Mouse (Mus musculus) C2C12 (cell line): ENCODE measurements around the gene Ecsit.

Source experiments
- CEBPB ChIP-seq: IDR thresholded peaks from one replicate; pipeline ENCODE4 v1.6.1; 2011; ENCODE audit warnings: low read depth, mild to moderate bottlenecking, control low read depth, moderate library complexity
- CTCF ChIP-seq: IDR thresholded peaks from one replicate; pipeline ENCODE4 v1.5.1; 2011; ENCODE audit not compliant: control insufficient read depth, insufficient read depth, insufficient read length
- MAX ChIP-seq: IDR thresholded peaks from one replicate; pipeline ENCODE4 v1.6.1; 2011; ENCODE audit warnings: mild to moderate bottlenecking, control low read depth
- MYOD1 ChIP-seq: IDR thresholded peaks from one replicate; pipeline ENCODE4 v1.6.1; 2011; ENCODE audit warnings: low read depth; ENCODE audit not compliant: control insufficient read depth, insufficient read length
- MYOG ChIP-seq: IDR thresholded peaks from one replicate; pipeline ENCODE4 v1.6.1; 2011; ENCODE audit not compliant: control insufficient read depth, insufficient read length; ENCODE audit errors: extremely low read depth
- USF1 ChIP-seq: IDR thresholded peaks from one replicate; pipeline ENCODE4 v1.6.1; 2011; ENCODE audit warnings: low read depth, mild to moderate bottlenecking, control low read depth, moderate library complexity

- TF ChIP-seq CTCF (no peak), CEBPB (no peak), USF1 (no peak), MAX (no peak), MYOG (no peak), MYOD1 (no peak)
Observed at GRCm38 (mm10) chr9:22121545-22121944, 36.3 kb upstream of the Ecsit start.
